Mouse (Mus musculus): ENCODE results near the gene 4930444G20Rik. TPM values are rescaled to one million over a fixed set of nuclear protein-coding genes. Genes with fewer than 3 reads are reported as not detected.

Gene 4930444G20Rik
- not detected for polyA plus RNA-seq (2014; fragmentation: Illumina TruSeq; extraction: RNeasy Lipid Tissue Mini Kit (QIAGEN cat#74804); ENCODE audit: low read depth, low replicate concordance)

DNA sequence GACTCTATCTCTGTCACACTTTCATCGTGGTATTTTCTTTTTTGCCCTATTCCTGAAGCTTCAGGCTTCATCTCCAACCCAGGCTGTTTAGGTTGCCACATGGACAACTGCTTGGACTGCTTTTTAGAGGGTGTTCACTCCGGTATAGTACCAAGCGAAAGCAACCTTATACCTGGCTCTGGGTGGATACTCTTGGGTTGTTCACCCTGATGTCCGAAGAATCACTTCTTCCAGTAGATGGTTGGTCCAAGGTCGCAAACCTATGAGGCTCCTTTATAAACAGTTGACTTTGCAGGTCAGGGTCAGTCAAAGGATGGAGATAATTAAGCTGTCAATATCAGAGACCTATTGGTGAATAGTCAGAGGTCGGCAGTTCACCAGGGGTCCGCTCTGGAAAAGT lies at the start of gene 4930444G20Rik:
TSS of gene 4930444G20Rik (minus strand) at position 101 of the 400 bp plus-strand sequence.

Other genes with a start within 250 kb of the 4930444G20Rik start
- gene Sgk1, start 185.9 kb downstream of the 4930444G20Rik start, polyA plus RNA-seq (2014; fragmentation: Illumina TruSeq; extraction: RNeasy Lipid Tissue Mini Kit (QIAGEN cat#74804); ENCODE audit: low read depth, low replicate concordance): 223 TPM
- gene E030030I06Rik, start 81.2 kb upstream of the 4930444G20Rik start, polyA plus RNA-seq (2014; fragmentation: Illumina TruSeq; extraction: RNeasy Lipid Tissue Mini Kit (QIAGEN cat#74804); ENCODE audit: low read depth, low replicate concordance): 5.6 TPM
- 27.8 TPM for gene Raet1e, start 90.5 kb upstream of the 4930444G20Rik start, polyA plus RNA-seq (2014; fragmentation: Illumina TruSeq; extraction: RNeasy Lipid Tissue Mini Kit (QIAGEN cat#74804); ENCODE audit: low read depth, low replicate concordance)
- gene H60b, start 90.5 kb upstream of the 4930444G20Rik start, polyA plus RNA-seq (2014; fragmentation: Illumina TruSeq; extraction: RNeasy Lipid Tissue Mini Kit (QIAGEN cat#74804); ENCODE audit: low read depth, low replicate concordance): not detected